Mouse (Mus musculus) hindbrain, embryonic 14.5 days (tissue): ENCODE results near the gene Arhgap19. TPM values are rescaled to one million over a fixed set of nuclear protein-coding genes. Genes with fewer than 3 reads are reported as not detected.

ENCODE experiments used
- polyA plus RNA-seq: library from polyadenylated mRNA; unstranded; fragments of >200 nt; fragmentation: Nextera tagmentation; extraction: Ambion mirVana; gene quantifications from 2 replicates; pipeline ENCODE4 v1.2.1, GENCODE M21; 2014

Gene Arhgap19
- polyA plus RNA-seq, 1 experiment from 2014 or later, result 6.7 TPM

Other genes with a start within 250 kb of the Arhgap19 start
- 3.1 and 3.2 TPM in 2 replicates for gene Gm340, start 219.7 kb downstream of the Arhgap19 start, polyA plus RNA-seq
- gene Slit1, start 58.4 kb downstream of the Arhgap19 start, polyA plus RNA-seq, result 31.7 and 36.4 TPM in 2 replicates
- gene Frat1, start 27.9 kb upstream of the Arhgap19 start, polyA plus RNA-seq, result 19.1 and 23.4 TPM in 2 replicates
- 5.4 and 5.5 TPM in 2 replicates for gene Frat2, start 46.1 kb upstream of the Arhgap19 start, polyA plus RNA-seq
- gene Rrp12, start 94.1 kb upstream of the Arhgap19 start, polyA plus RNA-seq, result 13.2 and 16.2 TPM in 2 replicates
- gene Pgam1, start 109.9 kb upstream of the Arhgap19 start, polyA plus RNA-seq, result 498 and 547 TPM in 2 replicates
- 51.9 and 64.0 TPM in 2 replicates for gene Exosc1, start 131.4 kb upstream of the Arhgap19 start, polyA plus RNA-seq
- 70.6 and 70.8 TPM in 2 replicates for gene Zdhhc16, start 131.4 kb upstream of the Arhgap19 start, polyA plus RNA-seq
- gene Mms19, start 179.1 kb upstream of the Arhgap19 start, polyA plus RNA-seq, result 29.6 and 31.6 TPM in 2 replicates
- gene Ubtd1, start 179.7 kb upstream of the Arhgap19 start, polyA plus RNA-seq, result 8.6 and 9.2 TPM in 2 replicates
- 0.82 and 1.2 TPM in 2 replicates for gene Ankrd2, start 234.0 kb upstream of the Arhgap19 start, polyA plus RNA-seq
- gene Hoga1, start 243.6 kb upstream of the Arhgap19 start, polyA plus RNA-seq, result 1.3 and 2.2 TPM in 2 replicates